Mouse (Mus musculus) neutrophil, adult 5-6 weeks (primary cell): Measurements from ENCODE around the gene Tmem233. TPM values are rescaled to one million over a fixed set of nuclear protein-coding genes. Genes with fewer than 3 reads are reported as not detected.

Experiments
- ATAC-seq: fragments of 151-379, 151-347 bp; 2 replicates; pipeline ENCODE4 v1.8.0; 2017; ENCODE audit warnings: mild to moderate bottlenecking, moderate TSS enrichment; ENCODE audit not compliant: insufficient number of reproducible peaks, poor library complexity, low FRiP score, severe bottlenecking; ENCODE audit errors: extremely low read depth
- total RNA-seq: library from RNA; stranded (forward); fragments of 200-1000 nt; gene quantifications from 2 replicates; pipeline ENCODE4 v1.2.3, GENCODE M21; 2017

Tmem233 gene
- total RNA-seq: not detected in 2 replicates

DNA sequence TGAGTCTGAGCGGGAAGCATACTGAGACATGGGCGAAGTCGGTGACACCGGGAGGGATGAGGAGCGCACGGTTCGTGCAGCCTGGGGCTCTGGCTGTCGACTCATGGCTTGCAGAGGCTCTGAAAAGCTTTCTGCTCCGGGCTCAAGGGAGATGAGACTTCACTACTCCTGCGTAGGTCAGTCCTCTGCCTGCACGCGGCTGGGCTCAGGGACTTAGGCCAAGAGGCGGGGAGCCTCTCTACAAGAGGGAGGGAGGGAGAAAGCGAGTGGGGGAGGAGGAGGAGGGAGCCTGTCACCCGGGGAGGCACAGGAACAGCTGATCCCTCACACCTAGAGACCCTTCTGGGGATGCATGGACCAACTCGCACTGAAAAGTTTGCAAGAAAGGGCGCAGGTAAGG lies at the start of gene Tmem233:
Tmem233 (minus strand) TSS at position 164 of the 400 bp plus-strand sequence.
- ATAC-seq: no peak

DNA sequence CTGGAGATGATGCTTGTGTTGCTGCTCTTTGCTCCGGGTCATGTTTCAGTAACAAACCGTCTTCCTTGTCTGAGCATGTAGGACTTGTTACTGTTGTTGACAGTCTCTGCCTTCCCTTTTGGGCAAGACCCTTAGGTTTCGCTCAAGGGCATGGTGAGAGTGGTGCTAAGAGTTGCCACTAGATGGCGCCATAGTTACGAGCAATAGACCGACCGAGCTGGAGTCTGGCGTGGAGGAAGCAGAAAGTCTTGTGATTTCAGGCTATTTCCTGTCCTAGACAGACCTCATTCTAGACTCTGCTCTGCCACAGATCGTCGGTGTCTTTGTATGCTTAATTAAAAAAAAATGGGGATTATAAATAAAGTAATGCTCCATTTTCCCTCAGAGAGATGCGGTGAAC lies 40.3 kb upstream of the Tmem233 start:
- ATAC-seq: no peak

DNA sequence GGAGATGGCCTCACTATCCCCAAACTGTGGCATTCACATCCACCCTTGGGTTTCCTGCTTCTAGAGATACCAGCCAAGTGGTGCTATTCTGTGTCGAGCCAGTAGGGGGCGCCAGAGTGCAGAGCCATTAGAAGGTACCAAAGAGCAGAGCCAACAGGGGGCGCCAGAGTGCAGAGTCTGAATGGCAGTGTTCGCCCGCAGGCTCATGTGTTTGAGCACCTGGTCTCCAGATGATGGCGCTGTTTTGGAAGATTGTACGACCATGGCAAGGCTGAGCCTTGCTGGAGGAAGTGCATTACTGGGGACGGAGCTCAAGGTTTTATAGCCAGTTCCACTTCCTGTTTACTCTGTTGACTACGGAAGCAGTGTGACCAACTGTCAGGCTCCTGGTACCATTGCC lies 33.5 kb upstream of the Tmem233 start:
- no peak for ATAC-seq

DNA sequence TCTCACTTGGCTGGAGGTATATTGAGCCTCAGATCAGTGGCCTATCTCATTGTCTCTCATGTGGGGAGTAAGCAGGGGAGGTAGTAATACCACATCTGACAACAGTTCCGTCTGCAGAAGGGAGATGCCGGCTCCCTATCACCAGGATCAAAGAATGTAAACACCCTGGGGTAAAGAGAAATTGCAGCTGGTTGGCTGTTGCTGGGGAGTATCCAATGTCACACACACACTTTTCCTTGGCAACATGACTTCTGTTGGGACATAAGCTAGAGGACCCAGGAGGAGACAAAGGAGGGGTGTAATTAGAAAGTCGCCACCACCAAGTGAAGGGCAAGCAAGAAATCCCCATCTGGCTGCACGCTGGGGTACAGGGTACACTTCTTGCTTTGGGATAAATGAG lies 33.1 kb upstream of the Tmem233 start:
- ATAC-seq: no peak

DNA sequence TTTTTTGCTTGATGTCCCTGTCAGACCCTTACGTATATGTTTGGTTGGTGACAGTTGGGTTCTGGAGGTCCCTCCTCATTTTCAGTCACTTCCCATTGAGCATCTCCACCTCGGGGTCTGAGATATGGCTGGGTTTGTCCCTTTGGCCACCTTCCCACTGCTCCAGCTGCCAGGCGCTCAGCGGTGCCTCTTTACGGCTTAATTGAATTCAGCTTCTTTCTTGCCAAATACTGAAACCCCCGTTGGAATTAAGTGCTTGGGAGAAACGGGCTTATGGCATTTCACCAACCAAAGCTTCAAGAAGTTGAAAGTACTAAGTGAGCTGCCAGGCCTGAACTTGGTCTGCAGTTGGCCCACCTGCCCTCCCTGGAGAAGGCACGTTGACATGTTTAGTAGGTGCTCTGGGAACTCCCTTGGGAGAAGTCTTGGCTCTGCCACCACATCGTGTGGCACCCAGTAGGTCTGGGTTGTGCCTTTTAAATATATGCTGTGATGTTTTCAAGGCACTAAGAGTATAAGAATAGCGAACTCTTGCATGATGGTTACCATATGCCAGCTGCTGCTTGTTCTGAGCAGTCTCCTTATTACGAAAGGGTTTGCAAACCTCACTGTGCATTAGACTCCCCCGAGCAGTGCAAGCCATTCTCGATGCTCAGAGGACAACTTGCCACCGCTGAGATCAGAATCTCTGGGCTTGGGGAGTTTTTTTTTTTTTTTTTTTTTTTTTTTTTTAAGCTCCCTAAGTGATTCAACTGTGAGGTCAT lies 32.2 kb upstream of the Tmem233 start:
- ATAC-seq: no peak

DNA sequence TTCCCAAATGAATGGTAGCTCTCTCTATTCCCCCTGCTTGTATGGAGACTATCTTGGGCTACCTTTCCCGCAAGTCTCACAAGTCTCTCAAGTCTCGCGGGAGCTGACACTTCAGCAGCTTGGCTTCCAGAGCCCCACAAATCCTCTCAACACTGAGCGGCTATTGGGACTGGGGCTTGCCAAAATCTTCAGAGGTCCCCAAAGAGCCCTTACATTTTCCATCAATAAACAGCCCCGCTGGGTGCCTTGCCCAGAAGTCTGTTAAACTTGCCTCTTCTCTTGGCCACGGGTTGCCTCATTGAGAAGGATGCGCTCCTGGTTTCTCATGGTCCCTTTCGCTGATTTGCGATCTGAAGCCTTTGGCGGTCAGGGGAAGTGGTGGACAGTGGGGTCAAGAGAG lies 25.6 kb upstream of the Tmem233 start:
- no peak for ATAC-seq

DNA sequence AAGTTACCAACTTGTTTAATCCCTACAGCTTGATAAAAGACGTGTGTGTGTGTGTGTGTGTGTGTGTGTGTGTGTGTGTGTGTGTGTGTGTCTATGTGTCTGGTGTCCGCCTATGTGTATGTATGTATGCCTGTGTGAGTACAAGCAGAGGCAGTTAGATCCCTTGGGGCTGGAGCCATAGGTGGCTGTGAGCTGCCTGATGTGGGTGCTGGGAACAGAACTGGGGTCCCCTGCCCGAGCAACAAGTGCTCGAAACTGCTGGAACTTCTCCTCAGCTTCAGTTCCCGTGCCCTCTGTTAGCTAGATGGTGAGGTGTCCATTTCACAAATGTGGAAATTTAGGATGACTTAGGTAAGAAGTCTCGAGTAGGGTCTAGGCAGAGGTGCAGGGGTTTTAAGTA lies 1.2 kb upstream of the Tmem233 start:
- no peak for ATAC-seq

DNA sequence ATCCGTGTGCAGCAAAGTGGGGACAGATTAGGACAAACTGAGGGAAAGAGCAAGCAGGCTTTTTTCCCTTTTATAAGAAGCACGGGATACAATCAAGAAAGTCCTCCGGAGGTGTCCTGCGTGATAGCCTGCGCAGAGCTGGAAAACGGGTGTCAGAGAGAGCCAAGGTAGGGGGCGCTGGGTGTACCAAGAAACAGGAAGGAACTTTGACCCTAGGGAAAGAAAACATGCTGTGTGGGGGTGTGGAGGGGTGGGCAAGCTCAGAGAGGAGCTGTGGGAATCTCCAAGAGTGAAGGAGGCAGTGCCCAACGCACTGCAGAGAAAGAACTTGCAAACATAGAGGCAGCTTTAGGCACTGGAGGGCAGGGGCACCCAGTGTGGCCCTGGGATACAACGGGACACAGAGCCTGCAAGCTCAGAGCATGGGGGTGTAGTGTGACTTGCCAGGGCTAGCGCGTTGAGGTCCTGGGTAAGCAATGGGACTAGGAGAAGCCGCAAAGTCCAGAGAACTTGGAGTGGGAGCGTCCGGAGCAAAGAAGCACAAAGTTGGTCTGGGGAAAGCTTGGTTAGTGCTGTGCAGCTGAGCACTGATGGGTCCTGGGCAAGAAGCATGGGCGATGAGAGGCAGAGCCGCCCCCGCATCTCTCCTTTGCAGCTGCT lies 673 bp downstream of the Tmem233 start:
- no peak for ATAC-seq

DNA sequence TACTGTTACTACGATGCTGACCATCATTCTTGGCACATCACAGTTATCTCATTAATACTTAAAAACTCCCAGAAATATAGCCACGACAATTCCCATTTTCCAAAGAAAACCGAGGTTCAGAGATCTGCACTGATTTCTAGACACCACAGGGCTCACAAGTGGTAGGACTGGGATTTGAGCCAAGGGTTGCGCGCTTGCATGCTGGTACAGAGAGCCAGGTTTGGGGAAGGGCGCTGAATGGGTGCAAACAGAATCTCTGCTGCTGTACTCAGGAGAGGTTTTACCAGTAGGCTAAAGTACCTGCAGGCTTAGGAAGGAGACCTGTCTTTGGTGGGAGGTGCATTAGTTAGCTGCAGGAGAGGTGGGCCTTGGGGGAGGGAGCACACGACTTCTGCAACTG lies 1.4 kb downstream of the Tmem233 start:
- ATAC-seq: no peak

DNA sequence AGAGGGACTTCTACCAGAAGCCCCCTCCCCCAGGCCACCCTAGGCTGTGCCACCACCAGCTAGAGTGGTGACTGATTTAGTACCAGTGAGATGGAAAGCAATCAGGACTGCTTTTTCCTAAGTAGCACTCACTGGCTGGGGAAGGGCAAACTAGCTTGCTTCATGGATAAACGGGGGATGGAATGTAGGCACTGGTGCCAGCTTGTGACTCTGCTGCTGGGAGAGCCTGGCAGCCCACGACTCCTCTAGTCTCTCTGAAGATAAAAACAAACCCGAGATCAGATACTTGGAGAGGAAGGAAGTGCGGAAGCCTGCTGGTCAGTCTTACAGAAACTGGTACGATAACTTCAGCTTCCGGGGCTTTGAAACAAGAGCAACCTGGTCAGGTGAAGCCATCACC lies 2.3 kb downstream of the Tmem233 start:
- ATAC-seq: no peak

DNA sequence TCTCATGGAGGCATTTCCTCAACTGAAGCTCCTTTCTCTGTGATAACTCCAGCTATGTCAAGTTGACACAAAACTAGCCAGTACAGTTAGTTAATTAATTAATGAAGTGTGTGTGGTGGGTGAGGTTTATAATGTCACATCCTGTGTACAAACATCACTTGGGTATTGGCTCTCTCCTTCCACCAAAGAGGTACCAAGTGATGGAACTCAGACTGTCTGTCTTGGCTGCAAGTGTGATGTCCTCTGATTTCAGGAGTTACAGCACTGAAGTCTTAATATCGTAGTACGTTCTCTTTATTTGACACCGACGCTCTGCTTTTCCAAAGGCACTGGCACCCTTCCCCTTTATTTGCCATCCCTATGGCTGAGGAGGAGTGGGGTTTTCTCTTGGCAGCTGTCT lies 13.4 kb downstream of the Tmem233 start:
- ATAC-seq: no peak

DNA sequence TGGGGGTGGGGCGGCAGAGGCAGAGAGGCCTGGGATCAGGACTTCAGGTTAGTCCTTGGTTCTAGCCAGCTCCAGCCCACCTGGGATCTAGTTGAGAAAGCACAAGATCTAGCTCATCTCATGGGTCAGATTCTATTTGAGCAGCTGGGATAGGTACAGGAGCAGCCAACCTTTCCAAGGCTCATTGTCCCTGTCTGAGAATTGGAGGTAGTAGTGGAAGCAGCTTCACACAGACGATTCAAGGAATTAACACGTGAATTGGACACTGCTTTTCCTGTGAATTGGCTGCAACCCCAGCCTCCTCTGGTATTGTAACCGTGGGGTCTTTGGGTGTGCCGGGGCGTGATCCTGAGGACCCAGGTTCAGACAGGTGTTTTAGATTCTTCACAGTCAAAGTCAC lies 30.2 kb downstream of the Tmem233 start:
- ATAC-seq: no peak

DNA sequence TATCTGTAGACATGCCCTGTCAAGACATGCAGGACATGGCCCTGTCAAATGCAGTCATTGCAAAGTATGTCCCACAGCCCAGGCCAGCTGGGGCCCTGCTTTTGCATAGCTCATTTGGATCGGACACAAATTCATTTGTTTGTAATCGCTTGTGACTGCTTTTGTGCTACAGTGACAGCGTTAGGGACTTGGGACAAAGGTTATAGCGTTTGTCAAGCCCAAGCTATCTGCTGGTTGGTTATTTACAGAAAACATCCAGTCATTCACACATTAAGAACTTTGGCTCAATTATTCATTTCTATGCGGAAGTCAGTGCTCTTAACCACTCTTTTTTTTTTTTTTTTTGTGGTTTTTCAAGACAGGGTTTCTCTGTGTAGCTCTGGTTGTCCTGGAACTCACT lies 30.9 kb downstream of the Tmem233 start:
- no peak for ATAC-seq

DNA sequence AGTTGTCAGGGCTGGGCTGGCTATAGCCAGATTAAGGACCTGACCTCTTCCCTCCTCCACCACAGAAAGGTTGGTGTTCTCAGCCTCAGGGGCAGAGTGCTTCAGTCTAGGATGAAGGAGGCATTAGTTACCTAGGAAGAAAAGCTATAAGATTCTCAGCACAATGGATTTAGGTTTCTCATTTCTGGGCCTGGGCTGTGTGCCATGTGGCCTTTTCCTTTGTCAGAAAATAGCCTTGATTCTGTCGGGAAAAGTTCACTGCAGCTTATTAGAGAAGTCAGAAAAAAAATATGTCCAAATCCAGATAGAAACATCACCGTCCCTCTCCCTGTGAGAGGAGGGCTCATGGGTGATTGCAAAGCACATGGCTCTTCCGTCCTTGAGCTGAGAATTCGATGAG lies 33.2 kb downstream of the Tmem233 start:
- no peak for ATAC-seq

DNA sequence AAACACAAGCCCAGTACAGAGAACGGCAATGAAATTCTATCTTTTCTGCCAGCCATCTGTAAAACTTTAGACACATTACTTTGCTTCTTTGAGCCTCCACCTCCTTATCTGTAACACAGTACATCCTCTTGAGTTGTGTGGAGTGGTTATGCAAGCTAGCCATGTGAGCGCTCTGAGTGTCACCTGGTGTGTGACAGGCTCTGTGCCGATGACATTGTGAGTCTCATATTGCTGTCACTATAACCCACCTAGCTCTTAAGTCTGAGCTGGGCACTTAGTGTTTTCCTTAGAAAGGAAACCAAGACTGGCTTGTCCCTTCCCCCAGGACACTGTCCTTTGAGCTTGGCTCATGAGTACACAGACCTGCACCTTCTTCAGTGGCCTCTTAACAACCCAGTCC lies 34.7 kb downstream of the Tmem233 start:
- no peak for ATAC-seq

DNA sequence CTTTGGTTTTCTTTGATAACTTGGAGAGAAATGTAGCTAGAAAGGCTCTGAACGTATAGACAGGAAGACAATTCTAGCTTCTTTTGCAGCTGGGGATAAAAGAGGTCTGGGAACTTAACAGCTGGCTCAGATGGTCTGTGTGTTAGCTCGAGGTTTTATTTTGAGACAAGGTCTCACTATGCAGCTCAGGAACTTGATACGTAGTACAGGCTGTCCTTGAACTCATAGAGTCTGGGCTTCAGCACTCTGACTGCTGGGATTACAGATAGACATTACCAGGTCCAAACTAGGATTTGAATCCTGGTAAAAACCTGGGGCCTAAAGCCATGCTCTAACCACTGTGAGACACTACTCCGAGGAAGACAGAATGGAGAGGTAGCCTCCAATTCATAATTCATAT lies 36.8 kb downstream of the Tmem233 start:
- ATAC-seq: no peak

DNA sequence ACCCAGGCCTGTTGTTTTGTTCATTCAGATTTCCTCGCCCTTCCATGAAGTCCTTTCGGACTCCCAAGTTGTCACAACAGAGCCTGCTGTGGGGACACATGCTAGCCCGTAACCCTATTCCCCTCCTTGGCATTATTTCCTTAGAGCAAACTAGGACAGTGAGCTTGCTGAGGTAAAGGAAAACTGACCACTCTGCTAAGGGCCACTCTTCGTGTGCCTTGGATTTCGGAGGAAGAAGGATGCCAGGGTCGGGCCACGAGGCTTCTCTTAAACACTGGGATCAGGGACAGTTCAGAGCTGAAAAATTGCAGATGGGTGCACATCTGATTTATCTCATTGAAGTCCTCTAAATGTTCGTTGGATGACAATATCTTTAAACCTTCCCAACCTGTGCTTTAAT lies 37.5 kb downstream of the Tmem233 start:
- ATAC-seq: no peak

DNA sequence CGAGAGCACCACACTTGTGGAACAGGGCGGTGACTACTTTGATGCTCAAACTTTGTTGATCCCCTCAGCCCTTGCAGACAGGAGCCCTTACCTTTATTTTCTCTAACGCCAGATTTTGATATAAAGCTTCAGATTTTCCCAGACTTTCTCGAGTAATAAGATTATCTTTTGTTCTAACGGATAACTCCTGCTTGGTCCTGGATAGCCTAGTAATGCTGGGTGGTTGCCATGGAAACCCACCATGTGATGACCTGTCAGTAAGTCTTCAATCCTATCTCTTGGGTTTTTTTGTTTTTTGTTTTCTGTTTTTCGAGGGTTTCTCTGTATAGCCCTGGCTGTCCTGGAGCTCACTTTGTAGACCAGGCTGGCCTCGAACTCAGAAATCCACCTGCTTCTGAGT lies 40.8 kb downstream of the Tmem233 start:
- ATAC-seq: no peak

DNA sequence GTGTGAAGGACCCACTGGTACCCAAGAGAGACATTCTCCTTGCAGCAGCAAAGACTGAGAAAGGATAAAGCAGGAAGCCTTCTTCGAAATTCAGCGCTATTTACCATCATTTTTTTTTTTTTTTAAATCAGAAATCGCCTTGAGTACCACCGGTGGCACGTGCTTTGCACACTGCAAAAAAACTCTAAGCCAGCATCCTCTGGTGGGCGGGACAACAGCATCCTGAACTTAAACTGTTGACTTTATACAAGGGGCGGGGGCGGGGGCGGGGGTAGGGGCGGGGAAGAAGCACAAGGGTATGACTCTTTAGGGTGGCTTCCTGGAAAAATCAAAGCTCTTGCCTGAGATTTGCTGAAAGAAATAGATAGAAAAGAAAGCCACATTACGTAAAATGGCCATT lies 43.3 kb downstream of the Tmem233 start:
- ATAC-seq: no peak

DNA sequence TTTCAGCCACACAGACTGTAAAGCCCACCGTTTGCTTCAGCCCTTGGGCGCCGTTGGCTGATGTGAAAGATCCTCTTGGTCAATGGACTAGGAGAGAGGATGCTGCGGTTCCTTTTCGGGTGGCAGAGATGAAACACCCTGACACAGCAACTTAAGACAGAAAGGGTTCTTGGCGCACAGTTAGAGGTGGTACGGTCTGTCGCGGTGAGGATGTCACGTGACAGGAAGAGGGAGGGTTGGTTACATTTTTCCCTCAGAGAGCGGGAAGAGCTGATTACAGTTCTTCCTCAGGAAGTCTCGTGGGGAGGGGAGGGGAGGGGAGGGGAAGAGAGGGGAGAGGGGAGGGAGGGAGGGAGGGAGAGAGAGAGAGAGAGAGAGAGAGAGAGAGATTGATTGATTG lies 45.3 kb downstream of the Tmem233 start:
- ATAC-seq: no peak

DNA sequence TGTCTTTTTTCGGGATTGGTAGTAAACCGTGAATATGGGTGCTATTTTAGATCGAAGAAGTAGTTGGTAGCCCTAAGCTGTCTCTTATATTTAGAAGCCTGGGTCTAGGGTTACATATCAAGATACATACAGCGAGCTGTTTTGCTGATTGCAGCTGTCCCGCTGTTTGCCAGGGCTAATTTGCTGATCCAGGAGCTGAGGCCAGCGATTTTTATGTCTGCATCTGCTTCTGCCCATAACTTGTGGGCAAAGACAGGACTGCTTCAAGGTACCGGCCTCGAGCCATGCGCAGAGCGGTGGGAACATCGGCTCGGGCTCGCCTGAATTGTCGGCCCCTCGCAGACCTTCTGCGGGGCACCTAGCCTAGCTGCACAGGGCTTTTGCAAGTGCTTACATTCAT lies 46.6 kb downstream of the Tmem233 start:
- no peak for ATAC-seq
